Mouse (Mus musculus) MEL-GATA-1-ER (cell line): Measurements from ENCODE around the gene Ints5.
"Not testable (repeated sequence)": the region's sequence is repeated elsewhere in the genome, so short reads cannot be mapped to it uniquely, and the experiment has no call there.

Source experiments
- DNase-seq: peaks from one replicate; pipeline ENCODE4 v3.0.0-alpha.2; 2012; ENCODE audit warnings: low read depth; ENCODE audit errors: extremely low read depth

The Ints5 gene

GRCm38 (mm10) chr19:8886916-8887584 is 5.8 kb upstream of the Ints5 start:
- DNase-seq = no peak

- DNase-seq = no peak
These were observed 5.0 kb upstream of the Ints5 start for GRCm38 (mm10) chr19:8887585-8888463.

- DNase-seq = peak; percentile 92
These were observed 4.1 kb upstream of the Ints5 start, which contains the start of the genes 1810009A15Rik and Gm49416 for GRCm38 (mm10) chr19:8888511-8889385. 1810009A15Rik (plus strand) TSS chr19:8888853. Gm49416 (plus strand) TSS chr19:8888926.

- no peak for DNase-seq
These were observed 2.7 kb downstream of the Ints5 start for GRCm38 (mm10) chr19:8895397-8895960.

GRCm38 (mm10) chr19:8896231-8896630 is 3.4 kb downstream of the Ints5 start:
- DNase-seq = not testable (repeated sequence)

GRCm38 (mm10) chr19:8897211-8897864 is 4.5 kb downstream of the Ints5 start:
- not testable (repeated sequence) for DNase-seq

- peak; percentile 91 for DNase-seq
These were observed 5.2 kb downstream of the Ints5 start, which contains the start of gene Ganab for GRCm38 (mm10) chr19:8897865-8898495. Ganab (plus strand) TSS chr19:8898071.

- no peak for DNase-seq
These were observed 5.8 kb downstream of the Ints5 start for GRCm38 (mm10) chr19:8898576-8898975.

GRCm38 (mm10) chr19:8899079-8899478 is 6.3 kb downstream of the Ints5 start:
- DNase-seq = no peak

- no peak for DNase-seq
These were observed 10.6 kb downstream of the Ints5 start for GRCm38 (mm10) chr19:8903412-8903811.

- no peak for DNase-seq
These were observed 15.7 kb downstream of the Ints5 start for GRCm38 (mm10) chr19:8908531-8908930.

- DNase-seq = no peak
These were observed 19.0 kb downstream of the Ints5 start for GRCm38 (mm10) chr19:8911810-8912209.

- DNase-seq = no peak
These were observed 21.4 kb downstream of the Ints5 start for GRCm38 (mm10) chr19:8914212-8914611.

GRCm38 (mm10) chr19:8919000-8919399 is 26.2 kb downstream of the Ints5 start:
- DNase-seq = no peak

- no peak for DNase-seq
These were observed 26.9 kb downstream of the Ints5 start for GRCm38 (mm10) chr19:8919684-8920072.

- no peak for DNase-seq
These were observed 27.4 kb downstream of the Ints5 start, which contains the start of gene B3gat3 for GRCm38 (mm10) chr19:8920073-8920736. B3gat3 (plus strand) TSS chr19:8920374.

GRCm38 (mm10) chr19:8920836-8921291 is 28.1 kb downstream of the Ints5 start:
- DNase-seq = no peak

GRCm38 (mm10) chr19:8921741-8922140 is 28.9 kb downstream of the Ints5 start:
- DNase-seq = no peak

GRCm38 (mm10) chr19:8926766-8927165 is 34.0 kb downstream of the Ints5 start:
- DNase-seq = no peak
